Mouse (Mus musculus) MEL (cell line): ENCODE data around the gene Clrn1. TPM values are rescaled to one million over a fixed set of nuclear protein-coding genes. Genes with fewer than 3 reads are reported as not detected.

Experiments used
- DNase-seq: peaks from one replicate; pipeline ENCODE4 v3.0.0; 2011; ENCODE audit warnings: low read depth, low spot score
- H3K27ac ChIP-seq: 2 replicates; pipeline ENCODE4 v1.5.1; 2012; ENCODE audit warnings: low read depth, mild to moderate bottlenecking, control low read depth, low read length, moderate library complexity; ENCODE audit not compliant: control insufficient read depth
- H3K27me3 ChIP-seq, 2 experiments: fragments of 150-350 bp in 1 of 2; sonication (generic) in 1 of 2; 2 replicates each; pipeline ENCODE4 v1.6.1; 2012; ENCODE audit warnings: low read length in 2 of 2, mild to moderate bottlenecking in 2 of 2, improper control_type of control experiment in 1 of 2, moderate library complexity in 1 of 2; ENCODE audit not compliant: insufficient read depth in 2 of 2, control insufficient read depth in 1 of 2
- H3K36me3 ChIP-seq, 2 experiments: 2 replicates each; pipeline ENCODE4 v1.6.1; 2012 to 2014; ENCODE audit warnings: low read length in 2 of 2, improper control_type of control experiment in 1 of 2, inconsistent platforms in 1 of 2, mild to moderate bottlenecking in 1 of 2; ENCODE audit not compliant: insufficient read depth in 2 of 2, control insufficient read depth in 1 of 2
- H3K4me1 ChIP-seq, 2 experiments: fragments of 150-350 bp in 1 of 2; sonication (generic) in 1 of 2; 2 replicates each; pipeline ENCODE4 v1.6.1; 2012; ENCODE audit warnings: low read length in 2 of 2, improper control_type of control experiment in 1 of 2, mild to moderate bottlenecking in 1 of 2; ENCODE audit not compliant: insufficient read depth in 2 of 2, control insufficient read depth in 1 of 2
- H3K4me3 ChIP-seq, 2 experiments: fragments of 150-350 bp in 1 of 2; sonication (generic) in 1 of 2; 2 replicates each; pipeline ENCODE4 v1.5.1; 2012; ENCODE audit warnings: low read depth in 2 of 2, low read length in 2 of 2, mild to moderate bottlenecking in 2 of 2, moderate library complexity in 2 of 2, control low read depth in 1 of 2, improper control_type of control experiment in 1 of 2; ENCODE audit not compliant: control insufficient read depth in 1 of 2, insufficient read depth in 1 of 2
- H3K79me2 ChIP-seq: 2 replicates; pipeline ENCODE4 v1.6.1; 2012; ENCODE audit warnings: mild to moderate bottlenecking, low read length, moderate library complexity; ENCODE audit not compliant: control insufficient read depth, poor library complexity, insufficient read depth
- H3K9ac ChIP-seq: 2 replicates; pipeline ENCODE4 v1.6.1; 2012; ENCODE audit warnings: low read depth, mild to moderate bottlenecking, control low read depth, low read length, moderate library complexity; ENCODE audit not compliant: control insufficient read depth, poor library complexity, severe bottlenecking
- H3K9me3 ChIP-seq: fragments of 150-350 bp; sonication (generic); replicated peaks from 2 replicates; pipeline ENCODE4 v1.6.1; 2012; ENCODE audit warnings: mild to moderate bottlenecking, low read length, improper control_type of control experiment, moderate library complexity; ENCODE audit not compliant: insufficient read depth
- CTCF ChIP-seq, 3 experiments: IDR thresholded peaks in 2 of 3; conservative IDR thresholded peaks in 1 of 3; 2 replicates each; pipeline ENCODE4 v1.5.1; 2011 to 2012; ENCODE audit warnings: low read length in 3 of 3, low read depth in 2 of 3, mild to moderate bottlenecking in 2 of 3, improper control_type of control experiment in 1 of 3, inconsistent platforms in 1 of 3, mixed read lengths in 1 of 3, moderate library complexity in 1 of 3; ENCODE audit not compliant: control insufficient read depth in 1 of 3, insufficient read depth in 1 of 3, poor library complexity in 1 of 3, severe bottlenecking in 1 of 3
- E2F4 ChIP-seq: IDR thresholded peaks from 2 replicates; pipeline ENCODE4 v1.6.1; 2011; ENCODE audit warnings: low read depth, low read length, improper control_type of control experiment, borderline replicate concordance
- ELF1 ChIP-seq: IDR thresholded peaks from 2 replicates; pipeline ENCODE4 v1.6.1; 2014; ENCODE audit warnings: low read depth, mild to moderate bottlenecking, inconsistent platforms, low read length, improper control_type of control experiment, moderate library complexity
- EP300 ChIP-seq, 2 experiments: IDR thresholded peaks; 2 replicates each; pipeline ENCODE4 v1.6.1; 2011; ENCODE audit warnings: improper control_type of control experiment in 2 of 2, low read length in 2 of 2, low read depth in 1 of 2, mild to moderate bottlenecking in 1 of 2
- GABPA ChIP-seq: IDR thresholded peaks from 2 replicates; pipeline ENCODE4 v1.6.1; 2012; ENCODE audit warnings: low read depth, mild to moderate bottlenecking, inconsistent platforms, low read length, improper control_type of control experiment, moderate library complexity
- GATA1 ChIP-seq: IDR thresholded peaks from 2 replicates; pipeline ENCODE4 v1.6.1; 2011; ENCODE audit warnings: low read depth, low read length, improper control_type of control experiment
- HCFC1 ChIP-seq: IDR thresholded peaks from 2 replicates; pipeline ENCODE4 v1.6.1; 2012; ENCODE audit warnings: low read depth, mild to moderate bottlenecking, inconsistent platforms, low read length, improper control_type of control experiment, moderate library complexity
- KAT2A ChIP-seq: conservative IDR thresholded peaks from 2 replicates; pipeline ENCODE4 v1.6.1; 2012; ENCODE audit warnings: low read depth, low read length, improper control_type of control experiment, inconsistent platforms
- MAFK ChIP-seq: IDR thresholded peaks from 2 replicates; pipeline ENCODE4 v1.6.1; 2011; ENCODE audit warnings: low read depth, mild to moderate bottlenecking, low read length, improper control_type of control experiment, borderline replicate concordance
- MAX ChIP-seq: IDR thresholded peaks from 2 replicates; pipeline ENCODE4 v1.6.1; 2011; ENCODE audit warnings: low read length, improper control_type of control experiment
- MAZ ChIP-seq: IDR thresholded peaks from 2 replicates; pipeline ENCODE4 v1.6.1; 2012; ENCODE audit warnings: low read depth, mild to moderate bottlenecking, inconsistent platforms, low read length, improper control_type of control experiment
- MEF2A ChIP-seq: IDR thresholded peaks from 2 replicates; pipeline ENCODE4 v1.6.1; 2014; ENCODE audit warnings: low read depth, mild to moderate bottlenecking, inconsistent platforms, low read length, improper control_type of control experiment; ENCODE audit not compliant: poor library complexity, insufficient replicate concordance, severe bottlenecking; ENCODE audit errors: extremely low read depth
- MXI1 ChIP-seq: IDR thresholded peaks from 2 replicates; pipeline ENCODE4 v1.6.1; 2011; ENCODE audit warnings: mild to moderate bottlenecking, low read depth, low read length, improper control_type of control experiment
- MYB ChIP-seq: IDR thresholded peaks from 2 replicates; pipeline ENCODE4 v1.6.1; 2011; ENCODE audit warnings: mild to moderate bottlenecking, low read depth, low read length, improper control_type of control experiment
- NELFE ChIP-seq: IDR thresholded peaks from 2 replicates; pipeline ENCODE4 v1.6.1; 2011; ENCODE audit warnings: low read depth, low read length, improper control_type of control experiment
- NRF1 ChIP-seq: IDR thresholded peaks from 2 replicates; pipeline ENCODE4 v1.6.1; 2014; ENCODE audit warnings: low read depth, mild to moderate bottlenecking, inconsistent platforms, low read length, improper control_type of control experiment, moderate library complexity; ENCODE audit not compliant: poor library complexity, insufficient read depth, severe bottlenecking
- POLR2A ChIP-seq, 2 experiments: IDR thresholded peaks; 2 replicates each; pipeline ENCODE4 v1.6.1; 2011 to 2012; ENCODE audit warnings: low read length in 2 of 2, mild to moderate bottlenecking in 2 of 2, control low read depth in 1 of 2, improper control_type of control experiment in 1 of 2, low read depth in 1 of 2, moderate library complexity in 1 of 2; ENCODE audit not compliant: control insufficient read depth in 1 of 2, insufficient read depth in 1 of 2, poor library complexity in 1 of 2
- RCOR1 ChIP-seq: IDR thresholded peaks from 2 replicates; pipeline ENCODE4 v1.6.1; 2012; ENCODE audit warnings: low read depth, mild to moderate bottlenecking, inconsistent platforms, low read length, improper control_type of control experiment
- SIN3A ChIP-seq: IDR thresholded peaks from 2 replicates; pipeline ENCODE4 v1.6.1; 2012; ENCODE audit warnings: low read length, improper control_type of control experiment, inconsistent platforms
- SMC3 ChIP-seq: IDR thresholded peaks from 2 replicates; pipeline ENCODE4 v1.6.1; 2011; ENCODE audit warnings: low read depth, low read length, improper control_type of control experiment
- TAL1 ChIP-seq: IDR thresholded peaks from 2 replicates; pipeline ENCODE4 v1.6.1; 2012; ENCODE audit warnings: mild to moderate bottlenecking, inconsistent platforms, low read length, moderate library complexity, mixed read lengths
- TCF12 ChIP-seq: IDR thresholded peaks from 2 replicates; pipeline ENCODE4 v1.6.1; 2014; ENCODE audit warnings: low read depth, mild to moderate bottlenecking, inconsistent platforms, low read length, improper control_type of control experiment, moderate library complexity
- UBTF ChIP-seq: IDR thresholded peaks from 2 replicates; pipeline ENCODE4 v1.6.1; 2012; ENCODE audit warnings: low read depth, mild to moderate bottlenecking, inconsistent platforms, low read length, improper control_type of control experiment, moderate library complexity, borderline replicate concordance; ENCODE audit not compliant: insufficient read depth
- ZC3H11A ChIP-seq: IDR thresholded peaks from 2 replicates; pipeline ENCODE4 v1.6.1; 2012; ENCODE audit warnings: low read depth, mild to moderate bottlenecking, inconsistent platforms, low read length, improper control_type of control experiment
- ZKSCAN1 ChIP-seq: IDR thresholded peaks from 2 replicates; pipeline ENCODE4 v1.6.1; 2012; ENCODE audit warnings: low read depth, mild to moderate bottlenecking, inconsistent platforms, low read length, improper control_type of control experiment, moderate library complexity
- ZMIZ1 ChIP-seq: IDR thresholded peaks from 2 replicates; pipeline ENCODE4 v1.6.1; 2012; ENCODE audit warnings: low read depth, mild to moderate bottlenecking, inconsistent platforms, low read length, improper control_type of control experiment, moderate library complexity
- polyA plus RNA-seq, 2 experiments: library from polyadenylated mRNA; stranded (reverse) in 1 of 2; unstranded in 1 of 2; fragments of >175 nt in 1 of 2; fragments of >200 nt in 1 of 2; gene quantifications; 2 replicates each; pipeline versions ENCODE4 v1.2.1 to v1.2.4; 2012; ENCODE audit warnings: low replicate concordance in 2 of 2, low read depth in 1 of 2; ENCODE audit not compliant: insufficient read length in 2 of 2, insufficient read depth in 1 of 2, missing spikeins in 1 of 2
- total RNA-seq: library from RNA; depleted of rRNA; stranded (reverse); fragments of 300-350 nt; gene quantifications from 2 replicates; pipeline ENCODE4 v1.2.3, GENCODE M21; 2012

The Clrn1 gene
- total and polyA plus RNA-seq, 3 experiments: not detected

- H3K27ac ChIP-seq: no peak overlapping the region
- H3K4me3 ChIP-seq: no peak overlapping the region
- DNase-seq: no peak
- peaks cover 0 to 4% of the 10 kb centered on the region in 2 experiments; a peak in 3 of 4 replicates for H3K27me3 ChIP-seq
- TF ChIP-seq MAX (no peak), MAZ (no peak), NELFE (no peak), SIN3A (no peak), EP300 (IDR thresholded peaks at IDR 0.05; ENCODE audit: low read depth in 1 of 2, low read length in 2 of 2) (no peak), MYB (no peak), SMC3 (no peak), GABPA (no peak), GATA1 (no peak), ELF1 (no peak), RCOR1 (no peak), NRF1 (no peak)
- TF ChIP-seq, all 39 proteins: peak for 0
- no peaks in the 10 kb centered on the region for H3K79me2 ChIP-seq
- H3K36me3 ChIP-seq: no peaks in the 10 kb centered on the region
- H3K9ac ChIP-seq: no peak overlapping the region
- H3K4me1 ChIP-seq: no peaks in the 10 kb centered on the region
- no peaks in the 10 kb centered on the region for H3K9me3 ChIP-seq
These were observed 51.5 kb downstream of the Clrn1 start for GRCm38 (mm10) chr3:58833442-58834160.

- H3K9ac ChIP-seq: no peak overlapping the region
- TF ChIP-seq KAT2A: no peak
- TF ChIP-seq UBTF: no peak
- no peak for TF ChIP-seq CTCF (IDR thresholded peaks at IDR 0.05 in 2 of 3, conservative IDR thresholded peaks at IDR 0.05 in 1 of 3; ENCODE audit: control insufficient read depth in 1 of 3, insufficient read depth in 1 of 3, low read depth in 2 of 3, low read length in 3 of 3, poor library complexity in 1 of 3, severe bottlenecking in 1 of 3)
- no peak for TF ChIP-seq MAFK
- TF ChIP-seq ZKSCAN1: no peak
- TF ChIP-seq GATA1: no peak
- TF ChIP-seq TAL1: no peak
- no peak for TF ChIP-seq MEF2A
- TF ChIP-seq MXI1: no peak
- no peak for TF ChIP-seq TCF12
- TF ChIP-seq EP300 (IDR thresholded peaks at IDR 0.05; ENCODE audit: low read depth in 1 of 2, low read length in 2 of 2): no peak
- TF ChIP-seq MAZ: no peak
- TF ChIP-seq POLR2A (IDR thresholded peaks at IDR 0.05; ENCODE audit: control insufficient read depth in 1 of 2, insufficient read depth in 1 of 2, low read depth in 1 of 2, low read length in 2 of 2, poor library complexity in 1 of 2): no peak
- no peak for TF ChIP-seq NELFE
- no peak for TF ChIP-seq ZC3H11A
- no peak for TF ChIP-seq ZMIZ1
- TF ChIP-seq E2F4: no peak
- TF ChIP-seq SIN3A: no peak
- no peak for TF ChIP-seq HCFC1
- no peaks in the 10 kb centered on the region for H3K36me3 ChIP-seq
- no peak overlapping the region for H3K27ac ChIP-seq
- H3K79me2 ChIP-seq: no peaks in the 10 kb centered on the region
- H3K4me1 ChIP-seq: no peaks in the 10 kb centered on the region
- H3K9me3 ChIP-seq: no peaks in the 10 kb centered on the region
- H3K4me3 ChIP-seq: no peak overlapping the region
- H3K27me3 ChIP-seq: peaks cover 0 to 7% of the 10 kb centered on the region in 2 experiments; a peak in 3 of 4 replicates
- DNase-seq: no peak
These were observed 52.3 kb downstream of the Clrn1 start for GRCm38 (mm10) chr3:58832888-58833287.
